8 mouse cellular contexts compared by ENCODE assay signal in genomic region chr15:85583024-85583423, GRCm38 (mm10). TPM values are rescaled to one million over a fixed set of nuclear protein-coding genes. Genes with fewer than 3 reads are reported as not detected.
DNase-seq lines count a peak whose midpoint lies in the region; ATAC-seq and TF ChIP-seq lines count a peak whose summit lies in the region.

No protein-coding gene starts in this region.

- no peak for TF ChIP-seq POLR2A in small intestine, adult 2 months (IDR thresholded peaks at IDR 0.05; ENCODE audit: low read depth, low read length)

- peaks cover 88% of the 10 kb centered on the region for H3K27me3 ChIP-seq in midbrain, embryonic 10.5 days (ENCODE audit: low read depth, poor library complexity, severe bottlenecking)
- peaks cover 46% of the 10 kb centered on the region for H3K27me3 ChIP-seq in small intestine, adult 2 months (ENCODE audit: control insufficient read depth, insufficient read depth, low read length)

- H3K4me3 ChIP-seq in left cerebral cortex, adult 2 months: no peak overlapping the region
- H3K4me3 ChIP-seq in midbrain, embryonic 10.5 days: peak overlapping the region; percentile 69
- no peak overlapping the region for H3K4me3 ChIP-seq in small intestine, adult 2 months (ENCODE audit: low read depth, low read length)

- 3% methylated on average over 8 of the region's 8 CpGs for WGBS in midbrain, embryonic 10.5 days
- WGBS in small intestine, adult 2 months: under 1% methylated on average over 8 of the region's 8 CpGs

- TF ChIP-seq CTCF in left cerebral cortex, adult 2 months (IDR thresholded peaks at IDR 0.05): peak; percentile 77
- TF ChIP-seq CTCF in small intestine, adult 2 months (IDR thresholded peaks at IDR 0.05; ENCODE audit: extremely low read depth, insufficient read length, insufficient replicate concordance, low read depth, low read length): peak; percentile 76

- peak; percentile 74 for DNase-seq in adipocyte (ENCODE audit: low spot score)
- DNase-seq in cerebellum, postnatal 36 days: peak; percentile 85
- peak; percentile 82 to 85 for DNase-seq in frontal cortex, postnatal 36 days (ENCODE audit: low spot score in 2 of 2)
- peak; percentile 71 for DNase-seq in hindlimb bud, embryonic 11.5 days (ENCODE audit: extremely low spot score, low read depth, low spot score)
- DNase-seq in left cerebral cortex, adult 2 months (ENCODE audit: extremely low spot score in 1 of 2, low spot score in 2 of 2): peak; percentile 84
- DNase-seq in midbrain, embryonic 10.5 days (ENCODE audit: low spot score): peak; percentile 89

- peaks cover 57% of the 10 kb centered on the region for H3K4me1 ChIP-seq in midbrain, embryonic 10.5 days
- peaks cover 8% of the 10 kb centered on the region for H3K4me1 ChIP-seq in small intestine, adult 2 months (ENCODE audit: control insufficient read depth, insufficient read depth, insufficient read length, low read length)

- ATAC-seq in monocyte, adult 5-6 weeks (replicated peaks; ENCODE audit: insufficient number of reproducible peaks, low FRiP score, low TSS enrichment, poor library complexity, severe bottlenecking): no peak

- intact Hi-C loops in left cerebral cortex, adult 2 months (cut with DNase I): loop anchor here (1.0 to 5.0 kb wide), 6 partner anchors 106 to 432 kb away; no protein-coding TSS in a partner anchor

- no peaks in the 10 kb centered on the region for H3K36me3 ChIP-seq in midbrain, embryonic 10.5 days
- H3K36me3 ChIP-seq in small intestine, adult 2 months (ENCODE audit: control insufficient read depth, insufficient read depth, low read length): no peaks in the 10 kb centered on the region

- no peak overlapping the region for H3K27ac ChIP-seq in left cerebral cortex, adult 2 months
- H3K27ac ChIP-seq in midbrain, embryonic 10.5 days (replicated peaks): no peak overlapping the region
- H3K27ac ChIP-seq in small intestine, adult 2 months (ENCODE audit: insufficient read depth, low read depth, low read length): no peak overlapping the region

- no peaks in the 10 kb centered on the region for H3K9me3 ChIP-seq in midbrain, embryonic 10.5 days (replicated peaks)

RNA-seq across cellular contexts. Expression of gene Wnt7b, which starts 0.8 kb away (rescaled TPM):
- total RNA-seq in left cerebral cortex, adult 2 months (2021): 10 to 100 TPM; 33.8 to 35.5 TPM
- 54.8 and 56.5 TPM in 2 replicates for polyA plus RNA-seq in midbrain, embryonic 10.5 days (2016; fragmentation: Nextera tagmentation; extraction: Ambion mirVana)
- 0.14 TPM in 1 of 2 replicates, not detected in the other for polyA plus RNA-seq in small intestine, adult 2 months (2012; rRNA removed)
- total RNA-seq in monocyte, adult 5-6 weeks (2017): not detected in 3 replicates

Comparison
In these comparisons a context has a peak if more than half of its experiments do, and no peak if none do; other contexts are left out.
1. RNA of gene Wnt7b, which starts 0.8 kb away (total RNA-seq): 33.8 to 35.5 TPM in left cerebral cortex, adult 2 months; not detected in monocyte, adult 5-6 weeks; every median in the first group is over 10 times any median in the second.
2. Peak in every context shown above with its lines, with median percentiles within 50 percentile points of each other: DNase-seq.